Mouse (Mus musculus) forebrain, postnatal 0 days (tissue): ENCODE measurements around the gene Rap2a. TPM values are rescaled to one million over a fixed set of nuclear protein-coding genes. Genes with fewer than 3 reads are reported as not detected.

Source experiments
- ATAC-seq: fragments of 200-750 bp; cut with Nextera tagmentation; 2 replicates; pipeline ENCODE4 v1.8.0; 2017; ENCODE audit warnings: mild to moderate bottlenecking, moderate library complexity
- DNase-seq: peaks from one replicate; pipeline ENCODE4 v3.0.0-alpha.2; 2015
- H3K27ac ChIP-seq: fragments of 300-500 bp; sonication (generic); 2 replicates; pipeline ENCODE4 v1.5.1; 2014; ENCODE audit warnings: low read depth, mild to moderate bottlenecking, antibody characterized with exemption, low read length, moderate library complexity, mixed read lengths
- H3K27me3 ChIP-seq: fragments of 300-500 bp; sonication (generic); 2 replicates; pipeline ENCODE4 v1.6.1; 2014; ENCODE audit warnings: mild to moderate bottlenecking, low read length, mixed read lengths; ENCODE audit not compliant: insufficient read depth
- H3K36me3 ChIP-seq: fragments of 300-500 bp; sonication (generic); 2 replicates; pipeline ENCODE4 v1.6.1; 2014; ENCODE audit warnings: mild to moderate bottlenecking, moderate library complexity; ENCODE audit not compliant: insufficient read depth
- H3K4me1 ChIP-seq: fragments of 300-500 bp; sonication (generic); 2 replicates; pipeline ENCODE4 v1.6.1; 2014; ENCODE audit warnings: antibody characterized with exemption; ENCODE audit not compliant: insufficient read depth
- H3K4me2 ChIP-seq: fragments of 300-500 bp; sonication (generic); 2 replicates; pipeline ENCODE4 v1.6.1; 2014; ENCODE audit warnings: low read depth, mild to moderate bottlenecking, moderate library complexity
- H3K4me3 ChIP-seq: fragments of 300-500 bp; sonication (generic); 2 replicates; pipeline ENCODE4 v1.5.1; 2014; ENCODE audit warnings: low read depth, low read length, mixed read lengths
- H3K9ac ChIP-seq: fragments of 300-500 bp; sonication (generic); 2 replicates; pipeline ENCODE4 v1.6.1; 2014; ENCODE audit warnings: mild to moderate bottlenecking
- H3K9me3 ChIP-seq: fragments of 300-500 bp; sonication (generic); 2 replicates; pipeline ENCODE4 v1.6.1; 2016; ENCODE audit warnings: low read length
- CTCF ChIP-seq: sonication (generic); IDR thresholded peaks from 2 replicates; pipeline ENCODE4 v1.5.1; 2016; ENCODE audit warnings: antibody characterized with exemption, control low read depth, low read depth
- WGBS: fragments of 180-500 bp; shearing (Covaris S2); extraction: QIAGEN DNeasy Blood & Tissue Kit; methylation state at CpG from one replicate; pipeline ENCODE4 v1.1.7; 2014; 5-methylcytosine and 5-hydroxymethylcytosine counted together
- polyA plus RNA-seq: library from polyadenylated mRNA; unstranded; fragments of >200 nt; fragmentation: Nextera tagmentation; extraction: Ambion mirVana; gene quantifications from 2 replicates; pipeline ENCODE4 v1.2.1, GENCODE M21; 2015
- total RNA-seq: library from RNA; depleted of rRNA; stranded (reverse); fragments of >200 nt; gene quantifications from 2 replicates; pipeline ENCODE4 v1.2.3, GENCODE M21; 2014

The Rap2a gene
- total and polyA plus RNA-seq, 2 experiments from 2014 or later: 29.5 to 78.4 TPM

DNA sequence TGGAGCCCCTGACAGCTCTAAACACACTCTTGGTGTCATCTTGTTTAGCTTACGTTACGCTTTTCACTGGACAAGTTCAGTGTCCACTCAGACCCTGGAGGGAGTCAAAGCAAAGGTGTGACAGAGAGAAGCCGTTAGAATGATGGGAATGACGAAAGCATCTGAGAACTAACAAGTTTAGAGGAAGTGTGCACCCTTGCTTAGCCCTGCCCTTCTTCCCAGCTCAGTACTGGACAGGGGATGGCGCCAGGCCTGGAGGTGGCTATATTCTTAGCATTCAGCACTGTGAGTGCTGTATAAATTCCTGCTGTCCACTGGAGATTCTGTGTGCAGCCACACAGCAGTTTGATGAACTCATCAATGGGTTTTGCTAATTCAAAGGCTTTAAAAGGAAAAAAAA is 18.6 kb downstream of the Rap2a start:
- no peak for DNase-seq
- TF ChIP-seq CTCF: no peak
- Histone ChIP-seq H3K9me3 (no peaks in the 10 kb centered on the region), H3K4me2 (no peak overlapping the region), H3K27ac (no peak overlapping the region), H3K36me3 (no peaks in the 10 kb centered on the region), H3K9ac (no peak overlapping the region), H3K27me3 (no peaks in the 10 kb centered on the region), H3K4me3 (no peak overlapping the region), H3K4me1 (0 out of 2 replicates have a peak, but pooled peaks cover 4% of the 10 kb centered on the region)
- WGBS: 88% methylated on average over 5 of the region's 5 CpGs
- ATAC-seq: no peak

- H3K9ac ChIP-seq: no peak overlapping the region
- no peak for TF ChIP-seq CTCF
- no peak overlapping the region for H3K4me3 ChIP-seq
- 92% methylated on average over 10 of the region's 10 CpGs for WGBS
- no peak overlapping the region for H3K4me2 ChIP-seq
- DNase-seq: no peak
- no peaks in the 10 kb centered on the region for H3K27me3 ChIP-seq
- no peak overlapping the region for H3K27ac ChIP-seq
- no peaks in the 10 kb centered on the region for H3K9me3 ChIP-seq
- ATAC-seq: no peak
- 0 out of 2 replicates have a peak, but pooled peaks cover 5% of the 10 kb centered on the region for H3K36me3 ChIP-seq
- H3K4me1 ChIP-seq: 0 out of 2 replicates have a peak, but pooled peaks cover 4% of the 10 kb centered on the region
Measured at GRCm38 (mm10) chr14:120499096-120499495, 20.9 kb downstream of the Rap2a start.

DNA sequence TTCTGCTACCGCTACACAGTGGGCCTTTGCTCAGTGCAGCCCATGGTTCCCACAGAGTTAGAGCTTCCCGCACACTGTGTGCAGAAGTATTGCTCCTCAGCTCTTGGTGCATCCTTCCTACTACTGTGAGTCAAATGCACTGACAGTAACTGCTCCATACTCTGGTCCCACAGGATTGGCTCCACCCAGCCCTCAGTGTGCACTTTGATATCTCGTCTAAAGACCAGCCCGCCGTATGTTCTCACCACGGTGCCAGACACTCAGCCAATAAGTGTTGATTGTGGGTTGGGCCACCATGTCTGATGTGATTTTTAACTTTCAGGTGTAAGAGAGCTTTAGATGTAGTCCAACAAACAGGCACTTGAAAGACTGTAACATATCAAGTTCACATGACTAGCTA is 21.4 kb downstream of the Rap2a start:
- ATAC-seq: no peak
- H3K27ac ChIP-seq: no peak overlapping the region
- 95% methylated on average over 6 of the region's 6 CpGs for WGBS
- H3K4me2 ChIP-seq: no peak overlapping the region
- no peak overlapping the region for H3K9ac ChIP-seq
- no peak for DNase-seq
- 0 out of 2 replicates have a peak, but pooled peaks cover 10% of the 10 kb centered on the region for H3K36me3 ChIP-seq
- no peak for TF ChIP-seq CTCF
- no peak overlapping the region for H3K4me3 ChIP-seq
- 0 out of 2 replicates have a peak, but pooled peaks cover 4% of the 10 kb centered on the region for H3K4me1 ChIP-seq
- H3K9me3 ChIP-seq: no peaks in the 10 kb centered on the region
- no peaks in the 10 kb centered on the region for H3K27me3 ChIP-seq

DNA sequence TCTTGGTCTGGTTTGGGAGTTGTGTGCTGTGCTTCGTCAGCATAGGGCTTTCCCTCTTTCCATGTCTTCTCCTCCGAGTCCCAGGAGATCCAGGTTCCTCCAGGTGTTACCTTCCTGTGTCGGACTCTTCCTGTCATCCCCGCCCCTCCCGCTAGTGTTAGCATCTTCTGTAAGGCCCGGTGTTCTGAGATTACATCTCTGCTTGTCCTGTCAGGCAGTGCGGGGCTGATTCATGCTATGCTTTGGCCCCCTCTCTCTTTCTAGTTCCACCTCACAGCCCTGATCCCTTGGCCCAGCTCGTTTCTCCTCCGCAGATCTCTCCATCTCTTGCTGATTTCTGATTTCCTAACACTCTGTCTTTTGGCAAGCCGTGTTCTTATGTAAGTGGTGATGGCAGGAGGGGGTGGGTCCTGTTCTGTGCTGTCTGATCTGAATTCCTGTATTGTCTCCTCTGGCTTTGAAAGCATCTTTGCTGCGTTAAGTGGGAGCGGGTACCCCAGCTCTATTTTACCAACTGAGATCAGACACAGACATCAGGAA is 21.8 kb downstream of the Rap2a start:
- no peak for ATAC-seq
- 74% methylated on average over 12 of the region's 12 CpGs for WGBS
- DNase-seq: no peak
- Histone ChIP-seq H3K4me2 (no peak overlapping the region), H3K9me3 (no peaks in the 10 kb centered on the region), H3K36me3 (0 out of 2 replicates have a peak, but pooled peaks cover 14% of the 10 kb centered on the region), H3K9ac (no peak overlapping the region), H3K27ac (no peak overlapping the region), H3K4me3 (no peak overlapping the region), H3K4me1 (0 out of 2 replicates have a peak, but pooled peaks cover 4% of the 10 kb centered on the region), H3K27me3 (no peaks in the 10 kb centered on the region)
- no peak for TF ChIP-seq CTCF

GRCm38 (mm10) chr14:120500791-120501190 is 22.5 kb downstream of the Rap2a start:
- ATAC-seq: no peak
- WGBS: 90% methylated on average over 5 of the region's 5 CpGs
- TF ChIP-seq CTCF: no peak

DNA sequence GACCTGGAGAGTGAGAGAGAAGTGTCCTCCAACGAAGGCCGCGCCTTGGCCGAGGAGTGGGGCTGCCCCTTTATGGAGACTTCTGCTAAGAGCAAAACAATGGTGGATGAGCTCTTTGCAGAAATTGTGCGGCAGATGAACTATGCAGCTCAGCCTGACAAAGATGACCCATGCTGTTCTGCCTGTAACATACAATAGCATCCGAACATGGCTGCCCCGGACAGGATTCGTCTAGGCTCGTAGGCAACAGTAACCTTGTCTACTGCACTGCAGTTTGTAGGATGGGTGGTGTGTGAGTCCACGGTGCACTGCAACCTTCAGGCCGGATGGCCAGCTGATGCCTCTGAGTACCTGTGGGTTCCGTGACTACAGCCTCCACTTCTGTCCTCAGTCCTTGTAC is 25.4 kb downstream of the Rap2a start:
- DNase-seq: no peak
- Histone ChIP-seq H3K36me3 (0 out of 2 replicates have a peak, but pooled peaks cover 19% of the 10 kb centered on the region), H3K4me1 (peaks cover 4% of the 10 kb centered on the region; the same call in 1 of the 2 replicates), H3K9me3 (no peaks in the 10 kb centered on the region), H3K27ac (no peak overlapping the region), H3K9ac (no peak overlapping the region), H3K4me3 (no peak overlapping the region), H3K27me3 (no peaks in the 10 kb centered on the region), H3K4me2 (no peak overlapping the region)
- TF ChIP-seq CTCF: no peak
- no peak for ATAC-seq
- 94% methylated on average over 12 of the region's 12 CpGs for WGBS

More at GRCm38 (mm10) chr14:120500791-120501190, 22.5 kb downstream of the Rap2a start:
- Histone ChIP-seq H3K9me3 (no peaks in the 10 kb centered on the region), H3K27ac (no peak overlapping the region), H3K27me3 (no peaks in the 10 kb centered on the region), H3K4me3 (no peak overlapping the region), H3K36me3 (0 out of 2 replicates have a peak, but pooled peaks cover 17% of the 10 kb centered on the region), H3K4me2 (no peak overlapping the region), H3K9ac (no peak overlapping the region), H3K4me1 (0 out of 2 replicates have a peak, but pooled peaks cover 4% of the 10 kb centered on the region)
- no peak for DNase-seq

DNA sequence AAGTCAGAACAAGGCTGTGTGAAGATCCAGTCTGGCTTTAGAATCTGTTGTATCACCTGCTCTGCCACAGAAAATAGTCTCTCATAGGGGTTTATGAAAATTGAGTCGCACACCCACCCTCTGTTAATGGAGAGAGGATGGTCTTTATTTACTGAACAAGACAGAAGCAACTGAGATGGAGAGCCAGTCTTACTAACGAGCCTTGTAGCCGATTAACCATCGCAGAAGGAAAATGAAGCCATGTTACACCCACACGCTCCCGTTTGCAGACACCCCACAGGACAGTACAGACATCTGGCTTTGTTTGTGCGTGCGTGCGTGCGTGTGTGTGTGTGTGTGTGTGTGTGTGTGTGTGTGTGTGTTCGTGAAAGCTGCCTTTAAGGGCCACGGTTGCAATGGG is 26.2 kb downstream of the Rap2a start:
- ATAC-seq: no peak
- H3K9ac ChIP-seq: no peak overlapping the region
- H3K36me3 ChIP-seq: 0 out of 2 replicates have a peak, but pooled peaks cover 19% of the 10 kb centered on the region
- DNase-seq: no peak
- H3K4me3 ChIP-seq: no peak overlapping the region
- WGBS: 75% methylated on average over 12 of the region's 12 CpGs
- H3K27me3 ChIP-seq: no peaks in the 10 kb centered on the region
- H3K4me2 ChIP-seq: no peak overlapping the region
- no peak overlapping the region for H3K27ac ChIP-seq
- no peak for TF ChIP-seq CTCF
- no peaks in the 10 kb centered on the region for H3K9me3 ChIP-seq
- peaks cover 4% of the 10 kb centered on the region; the same call in 1 of the 2 replicates for H3K4me1 ChIP-seq
